Mouse (Mus musculus) heart, embryonic 16.5 days (tissue): Measurements from ENCODE around the gene Cyb5d1. TPM values are rescaled to one million over a fixed set of nuclear protein-coding genes. Genes with fewer than 3 reads are reported as not detected.
A peak's percentile ranks its signal among the peaks of the same experiment; 100 is the strongest.

ENCODE experiments used
- ATAC-seq: fragments of 200-750 bp; cut with Nextera tagmentation; replicated peaks from 2 replicates; pipeline ENCODE4 v1.8.0; 2017; ENCODE audit warnings: moderate number of reproducible peaks; ENCODE audit not compliant: insufficient read depth, low FRiP score; ENCODE audit errors: extremely low read depth
- H3K27ac ChIP-seq: fragments of 300-500 bp; sonication (generic); 2 replicates; pipeline ENCODE4 v1.5.1; 2014; ENCODE audit warnings: mild to moderate bottlenecking, low read length, control low read depth, moderate library complexity
- H3K27me3 ChIP-seq: fragments of 300-500 bp; sonication (generic); 2 replicates; pipeline ENCODE4 v1.6.1; 2014; ENCODE audit warnings: low read length, mixed read lengths; ENCODE audit not compliant: control insufficient read depth, insufficient read depth
- H3K36me3 ChIP-seq: fragments of 300-500 bp; sonication (generic); 2 replicates; pipeline ENCODE4 v1.6.1; 2014; ENCODE audit not compliant: control insufficient read depth, insufficient read depth
- H3K4me1 ChIP-seq: fragments of 300-500 bp; sonication (generic); 2 replicates; pipeline ENCODE4 v1.6.1; 2014; ENCODE audit warnings: low read length, mixed read lengths; ENCODE audit not compliant: control insufficient read depth, insufficient read depth
- H3K4me2 ChIP-seq: fragments of 300-500 bp; sonication (generic); 2 replicates; pipeline ENCODE4 v1.6.1; 2014; ENCODE audit warnings: low read depth, mild to moderate bottlenecking, control low read depth, low read length
- H3K4me3 ChIP-seq: fragments of 300-500 bp; sonication (generic); 2 replicates; pipeline ENCODE4 v1.5.1; 2014; ENCODE audit warnings: mild to moderate bottlenecking, control low read depth, low read length
- H3K9ac ChIP-seq: fragments of 300-500 bp; sonication (generic); 2 replicates; pipeline ENCODE4 v1.6.1; 2014; ENCODE audit warnings: low read length, control low read depth
- H3K9me3 ChIP-seq: fragments of 300-500 bp; sonication (generic); replicated peaks from 2 replicates; pipeline ENCODE4 v1.6.1; 2016; ENCODE audit warnings: low read length; ENCODE audit not compliant: control insufficient read depth
- WGBS: fragments of 180-500 bp; shearing (Covaris S2); extraction: QIAGEN DNeasy Blood & Tissue Kit; methylation state at CpG from one replicate; pipeline ENCODE4 v1.1.7; 2014; 5-methylcytosine and 5-hydroxymethylcytosine counted together
- polyA plus RNA-seq: library from polyadenylated mRNA; unstranded; fragments of >200 nt; fragmentation: Nextera tagmentation; extraction: Ambion mirVana; gene quantifications from 2 replicates; pipeline ENCODE4 v1.2.1, GENCODE M21; 2015

The Cyb5d1 gene
- polyA plus RNA-seq, 1 experiment from 2014 or later, result 27.6 TPM

DNA sequence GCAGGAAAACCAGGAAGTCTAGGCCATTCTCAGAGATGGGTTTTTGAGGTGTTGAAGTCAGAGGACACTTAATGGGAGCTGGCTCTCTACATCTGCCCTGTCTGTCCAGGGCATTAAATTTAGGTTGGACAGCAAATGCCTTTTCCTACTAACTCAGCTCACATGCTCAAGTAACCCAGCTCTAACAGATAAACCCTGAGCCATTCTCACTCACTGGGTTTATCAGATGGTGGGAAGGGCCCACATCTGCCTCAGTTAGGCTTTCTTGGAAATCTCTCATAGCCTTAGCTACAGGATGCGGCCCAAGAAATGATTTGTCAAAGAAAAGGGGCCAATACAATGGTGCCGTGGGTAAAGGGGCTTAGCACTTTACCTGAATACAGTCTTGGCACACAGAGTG, 30.8 kb upstream of the Cyb5d1 start:
- no peak for ATAC-seq

DNA sequence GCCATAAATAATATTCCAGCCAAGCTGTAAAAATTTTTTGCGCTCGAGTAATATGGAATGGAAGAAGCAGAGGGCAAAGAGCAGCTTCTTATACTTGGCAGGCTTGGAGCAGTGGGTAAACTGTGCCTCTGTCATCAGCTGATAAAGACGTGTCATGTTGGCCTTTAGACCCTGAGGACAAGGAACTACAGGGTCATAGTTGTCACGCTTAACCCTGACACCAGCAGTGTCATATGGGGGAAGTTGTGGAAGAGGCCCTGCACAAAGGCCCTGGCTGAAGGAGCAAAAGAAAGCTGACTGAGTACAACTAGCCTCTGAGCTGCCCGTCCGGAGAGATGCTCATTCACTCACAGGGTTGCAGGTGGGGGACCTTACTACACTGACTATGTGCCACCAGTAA, 28.5 kb upstream of the Cyb5d1 start:
- peaks cover 20% of the 10 kb centered on the region for H3K27me3 ChIP-seq
- H3K4me1 ChIP-seq, result peaks cover 20% of the 10 kb centered on the region
- H3K4me2 ChIP-seq, result no peak overlapping the region
- 41% methylated on average over 6 of the region's 6 CpGs for WGBS
- no peak overlapping the region for H3K4me3 ChIP-seq
- no peak overlapping the region for H3K9ac ChIP-seq
- H3K9me3 ChIP-seq, result no peaks in the 10 kb centered on the region
- H3K27ac ChIP-seq, result no peak overlapping the region
- no peaks in the 10 kb centered on the region for H3K36me3 ChIP-seq
- ATAC-seq, result no peak

More for the DNA sequence above, 30.8 kb upstream of the Cyb5d1 start:
- no peak overlapping the region for H3K27ac ChIP-seq
- no peaks in the 10 kb centered on the region for H3K9me3 ChIP-seq
- H3K4me1 ChIP-seq, result 0 out of 2 replicates have a peak, but pooled peaks cover 2% of the 10 kb centered on the region
- no peak overlapping the region for H3K4me2 ChIP-seq
- H3K9ac ChIP-seq, result no peak overlapping the region
- H3K36me3 ChIP-seq, result no peaks in the 10 kb centered on the region
- H3K27me3 ChIP-seq, result peaks cover 14% of the 10 kb centered on the region
- 87% methylated on average over 2 of the region's 2 CpGs for WGBS
- H3K4me3 ChIP-seq, result no peak overlapping the region

DNA sequence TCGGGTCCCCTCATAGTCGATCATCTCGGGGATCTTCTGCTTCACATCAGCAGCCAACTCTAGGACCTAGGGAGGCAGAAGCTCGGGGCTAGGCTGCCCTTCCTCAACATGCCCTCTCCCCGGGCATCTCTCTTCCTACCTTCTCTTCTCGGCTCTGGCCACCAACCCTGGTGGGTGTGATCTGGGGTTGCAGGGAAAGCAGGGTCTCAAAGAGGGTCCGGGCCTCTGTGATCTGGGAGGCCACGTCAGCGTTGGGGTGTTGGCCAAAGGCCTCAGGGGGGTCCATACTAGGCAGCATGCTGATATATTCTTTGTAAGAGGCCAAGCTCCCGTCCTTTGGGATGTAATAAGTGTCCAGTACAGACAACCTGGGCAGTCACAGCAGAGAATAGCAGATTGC, 27.4 kb upstream of the Cyb5d1 start:
- ATAC-seq, result no peak
- WGBS, result 87% methylated on average over 10 of the region's 10 CpGs
- no peak overlapping the region for H3K27ac ChIP-seq

DNA sequence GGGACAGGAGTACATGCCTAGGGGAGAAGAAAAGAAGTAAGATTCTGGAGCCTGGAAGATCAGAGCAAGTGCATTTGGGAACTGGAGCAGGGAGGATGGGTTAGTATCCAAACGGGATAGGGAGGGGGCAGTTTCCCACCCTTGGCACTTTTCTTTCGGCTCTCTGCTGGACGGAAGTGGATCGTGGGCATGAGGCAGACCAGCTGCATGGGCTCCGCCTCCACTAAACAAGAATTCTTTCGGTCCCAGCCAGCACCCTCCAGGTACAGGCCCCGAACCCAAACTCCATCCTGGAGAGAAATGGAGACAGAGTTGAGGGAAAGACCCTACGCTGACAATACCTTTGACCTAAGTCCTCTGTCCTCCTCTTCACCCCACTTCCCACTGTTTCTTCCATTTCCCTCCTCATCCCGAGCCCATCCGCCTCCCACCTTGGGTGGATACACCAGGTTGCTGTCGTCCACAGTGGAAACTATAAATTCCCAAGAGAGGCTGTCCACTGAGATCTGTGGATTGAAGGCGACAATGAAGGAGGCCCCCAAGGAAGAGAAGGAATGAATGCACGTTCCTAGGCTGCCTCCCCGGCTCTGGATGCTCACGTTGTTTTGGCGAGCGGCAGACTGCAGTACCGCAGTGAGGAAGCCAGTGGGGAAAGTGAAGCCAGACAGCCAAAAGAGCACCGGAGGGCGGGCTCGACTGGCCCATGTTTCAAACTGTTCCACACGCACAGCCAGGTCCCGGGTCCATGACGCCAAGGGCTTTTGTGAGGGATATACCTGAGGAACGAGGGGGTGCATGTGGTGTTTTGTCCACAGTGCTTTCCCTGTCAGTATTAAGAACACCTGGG, 25.9 kb upstream of the Cyb5d1 start:
- peaks cover 37% of the 10 kb centered on the region for H3K4me1 ChIP-seq
- no peak overlapping the region for H3K27ac ChIP-seq
- peak overlapping the region; percentile 44 for H3K9ac ChIP-seq
- H3K36me3 ChIP-seq, result no peaks in the 10 kb centered on the region
- H3K4me3 ChIP-seq, result 0 out of 2 replicates have a peak overlapping the region, but pooled peaks have one; percentile 79
- WGBS, result 21% methylated on average over 25 of the region's 25 CpGs
- peaks cover 20% of the 10 kb centered on the region for H3K27me3 ChIP-seq
- ATAC-seq, result no peak
- H3K4me2 ChIP-seq, result peak overlapping the region; percentile 99
- no peaks in the 10 kb centered on the region for H3K9me3 ChIP-seq

More for the DNA sequence above, 27.4 kb upstream of the Cyb5d1 start:
- no peaks in the 10 kb centered on the region for H3K36me3 ChIP-seq
- H3K27me3 ChIP-seq, result peaks cover 20% of the 10 kb centered on the region
- H3K4me3 ChIP-seq, result no peak overlapping the region
- H3K9ac ChIP-seq, result no peak overlapping the region
- H3K4me1 ChIP-seq, result peaks cover 26% of the 10 kb centered on the region
- no peaks in the 10 kb centered on the region for H3K9me3 ChIP-seq
- H3K4me2 ChIP-seq, result no peak overlapping the region

DNA sequence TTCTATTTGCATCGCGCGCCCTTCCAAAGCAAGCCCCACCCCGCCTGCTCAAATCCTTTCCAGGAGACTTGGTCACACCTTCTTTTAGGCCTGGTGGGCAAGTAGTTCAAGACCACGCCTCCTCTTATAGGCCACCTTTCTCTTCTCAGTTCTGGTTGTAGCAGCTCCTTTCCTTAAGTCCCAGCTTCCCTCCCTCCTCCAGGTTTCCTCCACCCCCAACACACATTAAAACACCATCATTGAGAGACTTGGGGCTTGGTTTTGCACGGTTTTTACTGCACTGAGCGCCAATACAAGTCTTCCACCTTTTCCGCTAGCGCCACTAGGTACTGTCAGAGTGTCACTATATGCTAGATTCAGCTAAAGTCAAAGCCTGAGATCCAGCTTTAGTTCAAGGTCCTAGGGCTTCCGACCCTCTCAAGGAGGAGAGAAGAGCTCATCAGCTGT, 25.1 kb upstream of the Cyb5d1 start:
- peaks cover 20% of the 10 kb centered on the region for H3K27me3 ChIP-seq
- ATAC-seq, result no peak
- H3K4me3 ChIP-seq, result peak overlapping the region; percentile 79
- H3K4me1 ChIP-seq, result peaks cover 37% of the 10 kb centered on the region
- WGBS, result 14% methylated on average over 10 of the region's 10 CpGs
- H3K9ac ChIP-seq, result peak overlapping the region; percentile 73
- H3K27ac ChIP-seq, result no peak overlapping the region
- H3K9me3 ChIP-seq, result no peaks in the 10 kb centered on the region
- no peaks in the 10 kb centered on the region for H3K36me3 ChIP-seq
- H3K4me2 ChIP-seq, result peak overlapping the region; percentile 99

DNA sequence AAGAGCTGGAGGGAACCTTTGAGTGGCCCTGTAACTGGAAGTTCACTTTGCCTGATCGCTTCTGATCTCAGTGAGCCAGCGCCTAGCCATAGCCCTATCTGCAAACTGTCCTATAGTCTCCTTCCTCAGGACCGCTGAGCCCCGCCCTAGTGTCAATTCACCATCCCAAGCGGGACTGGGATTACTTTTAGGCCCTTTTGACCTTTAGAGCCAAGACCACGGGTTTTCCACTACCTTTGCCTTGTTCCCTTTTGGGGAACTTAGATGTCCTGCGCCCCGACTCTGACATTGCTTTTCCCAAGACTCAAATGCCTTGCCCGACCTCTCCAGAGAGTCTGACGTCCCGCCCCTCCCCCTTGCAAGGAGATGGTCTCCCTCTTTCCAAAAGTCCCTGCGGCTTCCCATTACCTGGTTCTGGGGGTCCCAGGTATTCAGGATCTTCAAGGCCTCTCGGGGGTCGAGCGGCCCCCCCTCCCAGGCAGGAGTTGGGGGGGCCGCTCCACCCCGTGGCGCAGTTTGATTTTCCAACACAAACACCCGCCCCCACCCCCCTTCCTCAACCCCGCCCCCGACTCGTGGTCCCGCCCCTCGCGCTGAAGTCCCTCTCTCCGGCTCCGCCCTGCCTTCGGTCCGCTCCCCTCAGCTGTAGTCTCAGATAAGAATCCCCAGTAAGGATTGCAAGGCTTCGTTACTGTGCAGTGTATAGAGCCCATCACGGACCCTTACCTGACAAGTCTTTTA, 24.6 kb upstream of the Cyb5d1 start:
- WGBS, result under 1% methylated on average over 31 of the region's 31 CpGs
- no peak for ATAC-seq
- peak overlapping the region; percentile 79 for H3K4me3 ChIP-seq
- H3K27me3 ChIP-seq, result peaks cover 20% of the 10 kb centered on the region
- H3K9me3 ChIP-seq, result no peaks in the 10 kb centered on the region
- peak overlapping the region; percentile 73 for H3K9ac ChIP-seq
- H3K36me3 ChIP-seq, result no peaks in the 10 kb centered on the region
- H3K4me1 ChIP-seq, result peaks cover 38% of the 10 kb centered on the region
- H3K4me2 ChIP-seq, result peak overlapping the region; percentile 99
- peak overlapping the region; percentile 99 for H3K27ac ChIP-seq

DNA sequence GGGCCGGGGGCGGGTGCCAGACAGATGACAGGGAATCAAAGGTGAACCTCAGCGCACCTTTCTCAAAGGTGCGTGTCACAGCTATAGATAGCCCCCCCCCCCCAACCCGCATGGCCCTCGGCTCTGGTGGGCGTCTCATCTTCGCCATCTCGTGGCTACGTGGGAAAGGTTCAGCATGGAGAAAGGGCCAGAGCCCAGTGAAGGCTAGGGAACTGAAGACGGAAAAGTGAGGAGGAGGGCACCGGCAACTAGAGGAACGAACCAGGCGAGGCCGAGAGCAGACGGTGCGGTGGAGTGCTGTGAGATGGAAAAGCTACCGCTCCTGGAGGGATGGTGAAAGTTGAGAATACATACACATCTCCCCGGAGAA, 24.0 kb upstream of the Cyb5d1 start:
- WGBS, result 1% methylated on average over 19 of the region's 19 CpGs
- Histone ChIP-seq H3K27ac (peak overlapping the region; percentile 99), H3K4me3 (peak overlapping the region; percentile 79), H3K36me3 (no peaks in the 10 kb centered on the region), H3K4me2 (peak overlapping the region; percentile 99), H3K9ac (peak overlapping the region; percentile 73), H3K27me3 (peaks cover 20% of the 10 kb centered on the region), H3K4me1 (peaks cover 44% of the 10 kb centered on the region), H3K9me3 (no peaks in the 10 kb centered on the region)
- ATAC-seq, result no peak

DNA sequence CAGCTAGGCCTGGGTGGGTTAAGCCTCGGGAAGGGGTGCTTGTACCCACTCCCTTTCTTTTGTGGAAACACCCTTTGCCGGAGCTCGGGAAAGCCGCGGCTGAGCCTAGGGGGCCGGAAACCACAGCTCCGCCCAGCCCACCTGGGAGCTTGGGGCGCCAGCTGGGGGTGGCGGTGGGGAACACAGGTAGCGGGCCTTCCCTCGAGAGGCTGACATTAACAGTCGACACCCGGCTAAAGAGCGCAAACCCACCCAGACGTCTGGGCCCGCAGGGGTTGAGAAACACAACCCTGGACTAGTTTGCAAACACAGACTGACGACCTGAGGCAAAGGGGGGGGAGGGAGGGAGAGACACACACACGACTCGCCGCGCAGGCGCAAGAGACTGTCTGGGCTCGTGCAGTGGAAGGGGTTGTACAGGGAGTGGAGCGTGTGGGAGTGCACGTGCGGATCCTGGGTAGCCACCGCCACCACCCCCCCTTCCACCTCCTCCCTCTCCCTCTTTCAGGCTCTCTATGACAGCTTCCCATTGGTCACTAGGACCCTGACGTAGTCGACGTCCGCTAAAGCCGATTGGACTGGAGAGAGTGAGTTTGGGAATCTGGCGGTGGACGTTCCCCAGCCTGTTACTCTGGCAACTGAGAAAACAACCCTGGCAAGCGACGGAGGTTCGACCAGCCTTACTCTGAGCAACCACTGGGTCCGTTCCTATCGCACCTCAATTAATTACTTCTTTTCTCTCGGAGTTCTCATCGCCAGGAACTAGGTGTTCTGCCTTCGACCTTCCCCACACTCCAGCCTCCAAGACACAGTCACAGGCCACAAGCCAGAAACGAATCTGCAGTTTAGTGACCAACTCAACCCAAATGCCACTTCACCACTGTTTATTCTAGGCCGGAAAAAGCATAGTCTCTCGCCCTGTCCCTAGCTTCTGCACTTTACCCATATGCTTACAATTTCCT, 23.3 kb upstream of the Cyb5d1 start:
- H3K36me3 ChIP-seq, result no peaks in the 10 kb centered on the region
- ATAC-seq, result peak; percentile 82
- H3K27me3 ChIP-seq, result peaks cover 20% of the 10 kb centered on the region
- under 1% methylated on average over 45 of the region's 45 CpGs for WGBS
- peak overlapping the region; percentile 79 for H3K4me3 ChIP-seq
- peak overlapping the region; percentile 81 for H3K9ac ChIP-seq
- peaks cover 51% of the 10 kb centered on the region for H3K4me1 ChIP-seq
- H3K9me3 ChIP-seq, result no peaks in the 10 kb centered on the region
- peak overlapping the region; percentile 99 for H3K4me2 ChIP-seq
- peak overlapping the region; percentile 99 for H3K27ac ChIP-seq
